Mouse (Mus musculus): ENCODE data around the gene Erv3. TPM values are rescaled to one million over a fixed set of nuclear protein-coding genes. Genes with fewer than 3 reads are reported as not detected.

Erv3 gene
- total RNA-seq, 1 experiment from 2014 or later: not detected

GRCm38 (mm10) chr2:131827999-131828975, 31.3 kb downstream of the Erv3 start:
- no peak for ATAC-seq (ENCODE audit: extremely low read depth, insufficient number of reproducible peaks, low FRiP score, poor library complexity, severe bottlenecking)

GRCm38 (mm10) chr2:131827026-131827687, 32.4 kb downstream of the Erv3 start:
- ATAC-seq (ENCODE audit: extremely low read depth, insufficient number of reproducible peaks, low FRiP score, poor library complexity, severe bottlenecking): no peak

GRCm38 (mm10) chr2:131825498-131825897, 34.0 kb downstream of the Erv3 start:
- no peak for ATAC-seq (ENCODE audit: extremely low read depth, insufficient number of reproducible peaks, low FRiP score, poor library complexity, severe bottlenecking)

- no peak for ATAC-seq (ENCODE audit: extremely low read depth, insufficient number of reproducible peaks, low FRiP score, poor library complexity, severe bottlenecking)
Observed at GRCm38 (mm10) chr2:131823931-131824330, 35.6 kb downstream of the Erv3 start.

- ATAC-seq (ENCODE audit: extremely low read depth, insufficient number of reproducible peaks, low FRiP score, poor library complexity, severe bottlenecking): no peak
Observed at GRCm38 (mm10) chr2:131822492-131822891, 37.1 kb downstream of the Erv3 start.

- ATAC-seq (ENCODE audit: extremely low read depth, insufficient number of reproducible peaks, low FRiP score, poor library complexity, severe bottlenecking): no peak
Observed at GRCm38 (mm10) chr2:131821708-131821990, 37.9 kb downstream of the Erv3 start.

GRCm38 (mm10) chr2:131820932-131821707, 38.4 kb downstream of the Erv3 start:
- ATAC-seq (ENCODE audit: extremely low read depth, insufficient number of reproducible peaks, low FRiP score, poor library complexity, severe bottlenecking): peak; percentile 32; the same call in 1 of the 2 replicates

- ATAC-seq (ENCODE audit: extremely low read depth, insufficient number of reproducible peaks, low FRiP score, poor library complexity, severe bottlenecking): peak; percentile 81
Observed at GRCm38 (mm10) chr2:131820088-131820675, 39.4 kb downstream of the Erv3 start.

GRCm38 (mm10) chr2:131814327-131814726, 45.2 kb downstream of the Erv3 start:
- no peak for ATAC-seq (ENCODE audit: extremely low read depth, insufficient number of reproducible peaks, low FRiP score, poor library complexity, severe bottlenecking)

- ATAC-seq (ENCODE audit: extremely low read depth, insufficient number of reproducible peaks, low FRiP score, poor library complexity, severe bottlenecking): no peak
Observed at GRCm38 (mm10) chr2:131813437-131813836, 46.1 kb downstream of the Erv3 start.

GRCm38 (mm10) chr2:131812480-131813137, 46.9 kb downstream of the Erv3 start:
- ATAC-seq (ENCODE audit: extremely low read depth, insufficient number of reproducible peaks, low FRiP score, poor library complexity, severe bottlenecking): 0 out of 2 replicates have a peak, but pooled peaks have one; percentile 16

GRCm38 (mm10) chr2:131811607-131812006, 47.9 kb downstream of the Erv3 start:
- ATAC-seq (ENCODE audit: extremely low read depth, insufficient number of reproducible peaks, low FRiP score, poor library complexity, severe bottlenecking): no peak

- no peak for ATAC-seq (ENCODE audit: extremely low read depth, insufficient number of reproducible peaks, low FRiP score, poor library complexity, severe bottlenecking)
Observed at GRCm38 (mm10) chr2:131808856-131809255, 50.7 kb downstream of the Erv3 start.

- no peak for ATAC-seq (ENCODE audit: extremely low read depth, insufficient number of reproducible peaks, low FRiP score, poor library complexity, severe bottlenecking)
Observed at GRCm38 (mm10) chr2:131807660-131808059, 51.9 kb downstream of the Erv3 start.

- no peak for ATAC-seq (ENCODE audit: extremely low read depth, insufficient number of reproducible peaks, low FRiP score, poor library complexity, severe bottlenecking)
Observed at GRCm38 (mm10) chr2:131806863-131807262, 52.7 kb downstream of the Erv3 start.

- ATAC-seq (ENCODE audit: extremely low read depth, insufficient number of reproducible peaks, low FRiP score, poor library complexity, severe bottlenecking): no peak
Observed at GRCm38 (mm10) chr2:131805306-131805705, 54.2 kb downstream of the Erv3 start.

GRCm38 (mm10) chr2:131803801-131804200, 55.7 kb downstream of the Erv3 start:
- no peak for ATAC-seq (ENCODE audit: extremely low read depth, insufficient number of reproducible peaks, low FRiP score, poor library complexity, severe bottlenecking)

Measured in neutrophil, adult 5-6 weeks (primary cell).